Comparison of ENCODE assay signal across 8 mouse cellular contexts in genomic region chr4:134913413-134913812, GRCm38 (mm10). TPM values are rescaled to one million over a fixed set of nuclear protein-coding genes. Genes with fewer than 3 reads are reported as not detected.
DNase-seq lines count a peak whose midpoint lies in the region; ATAC-seq and TF ChIP-seq lines count a peak whose summit lies in the region.

No protein-coding gene starts in this region.

- H3K27me3 ChIP-seq in intestine, postnatal 0 days (replicated peaks; ENCODE audit: control insufficient read depth, insufficient read depth, low read length), result no peaks in the 10 kb centered on the region
- H3K27me3 ChIP-seq in liver, embryonic 13.5 days, result no peaks in the 10 kb centered on the region

- no peak overlapping the region for H3K9ac ChIP-seq in intestine, postnatal 0 days (ENCODE audit: low read depth, low read length)
- peak overlapping the region; percentile 94 for H3K9ac ChIP-seq in liver, embryonic 13.5 days

- H3K36me3 ChIP-seq in intestine, postnatal 0 days (ENCODE audit: control insufficient read depth, insufficient read depth), result peaks cover 22% of the 10 kb centered on the region
- peaks cover 47% of the 10 kb centered on the region for H3K36me3 ChIP-seq in liver, embryonic 13.5 days

- no peak for ATAC-seq in intestine, postnatal 0 days
- no peak for ATAC-seq in liver, embryonic 13.5 days (ENCODE audit: low read depth)

- peak; percentile 65 for DNase-seq in ovary, postnatal 36 days (ENCODE audit: low spot score)
- no peak for DNase-seq in ovary, postnatal 10 days (ENCODE audit: low spot score)
- DNase-seq in cerebellum, postnatal 10 days, result peak; percentile 85 to 87
- peak; percentile 43 to 44 for DNase-seq in frontal cortex, postnatal 25 days (ENCODE audit: low spot score in 2 of 2)
- DNase-seq in liver, embryonic 13.5 days, result peak; percentile 74
- peak; percentile 90 for DNase-seq in naive thymus-derived CD4-positive, alpha-beta T cell, adult 2 months (ENCODE audit: low read depth)
- DNase-seq in testis, postnatal 10 days (ENCODE audit: low spot score), result peak; percentile 88

- no peaks in the 10 kb centered on the region for H3K4me1 ChIP-seq in intestine, postnatal 0 days (replicated peaks; ENCODE audit: control insufficient read depth, insufficient read depth, low read length)
- H3K4me1 ChIP-seq in liver, embryonic 13.5 days (replicated peaks), result peaks cover 49% of the 10 kb centered on the region

- H3K27ac ChIP-seq in intestine, postnatal 0 days (ENCODE audit: low read depth, low read length), result no peak overlapping the region
- H3K27ac ChIP-seq in liver, embryonic 13.5 days, result peak overlapping the region; percentile 100

- no peak overlapping the region for H3K4me3 ChIP-seq in intestine, postnatal 0 days (ENCODE audit: low read depth, low read length)
- peak overlapping the region; percentile 91 for H3K4me3 ChIP-seq in liver, embryonic 13.5 days (replicated peaks)

- TF ChIP-seq CTCF in intestine, postnatal 0 days (IDR thresholded peaks at IDR 0.05; ENCODE audit: low read depth), result peak; percentile 89

- 32% methylated on average over 3 of the region's 3 CpGs for WGBS in intestine, postnatal 0 days
- WGBS in liver, embryonic 13.5 days (ENCODE audit: insufficient replicate concordance), result 23% methylated on average over 3 of the region's 3 CpGs

- peak overlapping the region; percentile 77; the same call in 1 of the 2 replicates for H3K4me2 ChIP-seq in intestine, postnatal 0 days (replicated peaks; ENCODE audit: low read depth)
- H3K4me2 ChIP-seq in liver, embryonic 13.5 days, result peak overlapping the region; percentile 89

- H3K9me3 ChIP-seq in intestine, postnatal 0 days (ENCODE audit: control insufficient read depth), result no peaks in the 10 kb centered on the region
- no peaks in the 10 kb centered on the region; the same call in 1 of the 2 replicates for H3K9me3 ChIP-seq in liver, embryonic 13.5 days (replicated peaks)

RNA-seq across cellular contexts. Expression of gene Tmem50a, which starts 1.4 kb away (rescaled TPM):
- polyA plus RNA-seq in intestine, postnatal 0 days (2015; fragmentation: Nextera tagmentation; extraction: Ambion mirVana), result 129 and 136 TPM in 2 replicates
- 83.1 and 92.7 TPM in 2 replicates for polyA plus RNA-seq in liver, embryonic 13.5 days (2015; fragmentation: Nextera tagmentation; extraction: Ambion mirVana)

RNA-seq across cellular contexts. Expression of gene Rsrp1, which starts 10.0 kb away (rescaled TPM):
- polyA plus RNA-seq in intestine, postnatal 0 days (2015; fragmentation: Nextera tagmentation; extraction: Ambion mirVana), result 252 and 263 TPM in 2 replicates
- polyA plus RNA-seq in liver, embryonic 13.5 days (2015; fragmentation: Nextera tagmentation; extraction: Ambion mirVana), result 232 and 286 TPM in 2 replicates

RNA-seq across cellular contexts. Expression of gene Syf2, which starts 17.3 kb away (rescaled TPM):
- 76.2 and 88.6 TPM in 2 replicates for polyA plus RNA-seq in intestine, postnatal 0 days (2015; fragmentation: Nextera tagmentation; extraction: Ambion mirVana)
- polyA plus RNA-seq in liver, embryonic 13.5 days (2015; fragmentation: Nextera tagmentation; extraction: Ambion mirVana), result 61.7 and 77.5 TPM in 2 replicates

RNA-seq across cellular contexts. Expression of gene Rhd, which starts 49.1 kb away (rescaled TPM):
- 0.10 and 0.16 TPM in 2 replicates for polyA plus RNA-seq in intestine, postnatal 0 days (2015; fragmentation: Nextera tagmentation; extraction: Ambion mirVana)
- 545 and 561 TPM in 2 replicates for polyA plus RNA-seq in liver, embryonic 13.5 days (2015; fragmentation: Nextera tagmentation; extraction: Ambion mirVana)
